Mouse (Mus musculus) telencephalon, adult 2 months (tissue): ENCODE data around the gene Snx27.

ENCODE experiments used
- DNase-seq: peaks from one replicate; pipeline ENCODE4 v3.0.0-alpha.2; 2011; ENCODE audit warnings: low read depth, low spot score

Snx27 gene

DNA sequence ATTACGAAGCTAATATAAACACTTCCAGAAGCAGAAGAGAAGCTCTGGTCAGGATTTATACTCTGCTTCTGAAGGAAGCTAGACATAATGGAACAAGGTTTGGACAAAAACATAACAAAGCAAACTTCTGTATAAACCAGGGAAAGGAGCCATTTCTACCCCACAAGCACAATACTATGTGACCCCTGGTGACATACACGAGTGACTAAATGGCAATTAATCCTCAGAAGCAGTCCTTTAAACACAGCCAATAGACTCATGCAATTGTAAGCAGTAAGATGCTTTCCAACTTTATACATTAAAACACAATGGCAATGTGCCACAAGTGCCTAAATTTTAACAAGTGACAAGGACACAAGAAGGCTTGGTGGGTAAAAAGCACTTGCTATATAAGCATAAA is 15.3 kb downstream of the Snx27 start:
- no peak for DNase-seq

GRCm38 (mm10) chr3:94565557-94565956 is 17.0 kb downstream of the Snx27 start:
- DNase-seq: no peak

GRCm38 (mm10) chr3:94565127-94565526 is 17.4 kb downstream of the Snx27 start:
- DNase-seq: no peak

GRCm38 (mm10) chr3:94564356-94565010 is 18.0 kb downstream of the Snx27 start:
- DNase-seq: no peak

DNA sequence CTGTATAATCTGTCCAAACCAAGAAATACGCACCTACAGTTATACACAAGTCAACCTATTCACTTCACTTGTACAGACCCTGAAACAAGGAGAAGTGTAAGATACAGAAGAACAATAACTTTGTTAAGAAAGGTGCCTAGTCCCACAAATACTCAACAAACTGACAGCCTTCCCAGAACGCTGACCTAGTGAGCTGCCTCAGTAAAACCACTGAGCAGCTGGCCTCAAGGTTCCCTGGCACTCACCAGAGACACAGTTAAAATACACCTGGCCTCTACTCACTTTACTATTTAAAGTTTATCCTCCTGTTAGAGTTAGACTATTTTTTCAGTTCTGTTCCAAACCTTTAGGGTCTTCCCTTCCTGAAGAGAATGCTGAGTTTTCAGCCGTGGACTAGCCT is 19.4 kb downstream of the Snx27 start:
- DNase-seq: no peak

- DNase-seq: no peak
These were observed 22.5 kb downstream of the Snx27 start for GRCm38 (mm10) chr3:94559931-94560429.

DNA sequence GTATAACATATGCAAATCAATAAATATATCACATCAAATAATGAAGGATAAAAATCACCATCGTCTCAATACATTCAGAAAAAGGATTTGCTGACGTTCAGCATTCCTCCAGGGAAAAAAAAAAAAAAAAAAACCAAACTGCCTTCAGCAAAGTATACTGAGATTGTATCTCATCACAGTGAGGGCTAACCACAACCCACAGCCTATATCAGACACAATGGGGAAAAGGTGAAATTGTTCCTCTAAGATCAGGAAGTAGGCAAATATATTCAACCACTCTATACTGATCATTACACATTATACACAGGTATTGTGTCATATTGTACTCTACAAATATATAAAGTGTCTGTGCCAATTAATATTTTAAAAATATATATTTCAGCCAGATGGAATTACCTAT is 33.5 kb downstream of the Snx27 start:
- no peak for DNase-seq

DNA sequence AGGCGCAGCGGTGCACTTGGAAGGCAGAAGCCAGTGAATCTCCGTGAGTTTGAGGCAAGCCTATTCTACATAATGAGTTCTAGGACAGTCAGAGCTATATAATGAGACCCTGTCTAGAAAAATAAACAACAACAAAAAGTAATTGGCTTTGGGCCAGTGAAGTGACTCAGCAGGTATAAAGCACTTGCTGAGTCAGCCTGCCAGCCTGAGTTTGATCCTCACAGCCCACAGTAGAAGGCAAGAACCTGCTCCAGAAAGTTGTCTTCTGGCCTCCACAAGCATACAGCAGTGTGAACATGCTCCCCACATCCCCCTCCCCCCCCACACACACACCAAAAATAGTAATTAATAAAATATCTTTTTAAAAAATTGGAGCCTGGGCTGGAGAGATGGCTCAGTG is 45.3 kb downstream of the Snx27 start:
- no peak for DNase-seq

GRCm38 (mm10) chr3:94533968-94534367 is 48.5 kb downstream of the Snx27 start:
- no peak for DNase-seq

DNA sequence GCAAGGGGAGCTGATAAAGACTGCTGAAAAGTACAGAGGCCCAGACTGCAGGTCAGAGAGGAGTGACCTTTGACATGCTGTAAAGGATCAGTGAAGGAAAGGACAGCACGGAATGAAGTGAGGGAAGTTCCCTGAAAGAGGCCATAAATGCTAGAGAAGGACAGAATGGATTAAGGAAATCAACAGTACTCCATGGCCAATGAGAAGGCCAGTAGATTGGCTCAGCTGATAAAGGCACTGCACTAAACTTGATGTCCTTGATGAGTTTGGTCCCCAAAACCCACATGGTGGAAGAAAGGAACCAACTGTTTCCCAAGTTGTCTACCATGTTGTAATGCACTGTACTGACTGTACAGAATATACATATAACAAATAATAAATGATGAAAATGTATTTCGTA is 55.8 kb downstream of the Snx27 start:
- DNase-seq: no peak

DNA sequence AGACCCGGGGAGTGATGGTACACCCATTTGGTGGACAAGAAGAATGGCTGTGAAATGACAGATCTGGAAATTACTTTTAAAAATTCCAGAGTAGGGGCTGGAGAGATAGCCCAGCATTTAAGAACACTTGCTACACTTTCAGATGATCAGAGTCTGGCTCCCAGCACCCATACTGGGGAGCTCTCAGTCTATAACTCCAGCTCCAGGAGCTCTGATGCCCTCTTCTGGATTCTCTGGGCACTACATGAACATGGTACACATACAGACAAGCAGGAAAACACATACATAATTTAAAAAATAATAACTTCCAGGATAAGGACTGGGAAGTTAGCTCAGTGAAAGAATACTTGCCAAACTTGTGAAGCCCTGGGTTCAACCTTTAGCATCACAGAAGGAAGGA is 75.9 kb downstream of the Snx27 start:
- no peak for DNase-seq

DNA sequence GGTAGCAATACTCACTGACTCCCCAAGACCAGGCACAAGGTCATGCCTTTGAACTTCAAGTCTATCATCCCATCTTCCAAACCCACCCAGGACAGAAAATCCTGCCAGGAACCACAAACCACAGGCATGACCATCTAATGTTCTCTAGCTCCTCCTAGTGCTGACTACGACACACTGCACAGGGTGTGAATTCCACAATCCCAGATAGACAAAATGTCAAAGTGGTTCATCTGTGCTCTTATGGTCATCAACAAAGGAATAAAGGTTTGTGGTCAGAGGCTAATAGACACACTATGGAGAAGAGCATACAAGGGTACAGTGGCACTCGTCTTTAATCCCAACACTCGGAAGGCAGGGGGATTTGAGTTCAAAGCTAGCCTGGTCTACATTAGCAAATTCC is 80.3 kb downstream of the Snx27 start:
- no peak for DNase-seq

- no peak for DNase-seq
These were observed 85.4 kb downstream of the Snx27 start for GRCm38 (mm10) chr3:94497162-94497561.

DNA sequence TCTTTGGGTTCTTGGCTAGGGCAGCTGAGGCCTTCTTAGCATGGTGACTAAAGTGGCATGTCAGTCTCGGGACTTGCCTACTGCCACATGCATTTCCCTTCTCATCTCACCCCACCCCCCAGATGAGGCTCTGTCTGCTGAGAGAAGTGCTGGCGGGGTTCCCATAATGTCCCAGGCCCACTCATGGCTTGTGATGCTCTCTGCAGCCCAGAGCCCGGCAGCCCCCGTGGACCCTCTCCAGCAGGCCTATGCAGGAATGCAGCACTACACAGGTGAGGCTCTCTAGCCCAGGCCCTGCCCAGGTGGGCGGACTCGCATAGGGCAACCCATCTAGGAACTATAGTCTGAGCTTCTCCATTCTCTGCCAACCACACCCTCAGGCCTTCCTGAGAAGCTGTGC is 94.9 kb downstream of the Snx27 start:
- DNase-seq: no peak

GRCm38 (mm10) chr3:94485922-94486321 is 96.6 kb downstream of the Snx27 start:
- no peak for DNase-seq

GRCm38 (mm10) chr3:94483790-94484439 is 98.6 kb downstream of the Snx27 start:
- DNase-seq: peak; percentile 94

DNA sequence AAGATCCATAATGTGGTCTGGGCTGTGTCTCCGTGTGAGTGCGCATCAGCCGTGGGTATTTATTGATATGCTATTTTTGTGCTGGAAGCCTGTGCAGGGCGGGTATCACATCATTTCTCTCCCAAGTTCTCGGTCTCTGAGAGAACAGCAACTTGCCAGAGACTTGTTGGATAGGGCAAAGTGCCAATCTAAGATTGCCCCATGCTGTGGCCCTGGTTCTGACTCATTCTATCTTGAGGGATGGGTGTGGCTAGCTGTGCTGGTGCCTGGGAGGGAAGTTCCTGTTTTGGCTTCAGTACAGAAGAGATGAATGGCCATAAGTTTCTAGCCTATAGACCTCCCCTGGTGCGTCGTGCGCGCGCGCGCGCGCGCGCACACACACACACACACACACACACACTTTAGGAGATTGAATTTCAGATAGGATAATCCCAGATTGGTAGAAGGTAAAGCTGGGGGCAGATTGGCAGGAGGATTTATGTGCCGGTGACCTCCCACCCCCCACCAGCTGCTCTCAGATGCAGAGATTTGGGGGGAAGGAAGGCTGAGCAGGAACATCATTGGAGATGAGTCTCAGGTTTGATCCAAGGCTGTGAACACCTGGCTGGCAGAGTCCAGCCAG is 99.6 kb downstream of the Snx27 start:
- DNase-seq: no peak

- DNase-seq: no peak
These were observed 101.1 kb downstream of the Snx27 start for GRCm38 (mm10) chr3:94481429-94481828.

GRCm38 (mm10) chr3:94480291-94480884 is 102.1 kb downstream of the Snx27 start, which contains the start of gene Riiad1:
Gene Riiad1, minus strand, starts transcription at chr3:94480341.
- DNase-seq: no peak

GRCm38 (mm10) chr3:94479564-94479963 is 103.0 kb downstream of the Snx27 start:
- no peak for DNase-seq

DNA sequence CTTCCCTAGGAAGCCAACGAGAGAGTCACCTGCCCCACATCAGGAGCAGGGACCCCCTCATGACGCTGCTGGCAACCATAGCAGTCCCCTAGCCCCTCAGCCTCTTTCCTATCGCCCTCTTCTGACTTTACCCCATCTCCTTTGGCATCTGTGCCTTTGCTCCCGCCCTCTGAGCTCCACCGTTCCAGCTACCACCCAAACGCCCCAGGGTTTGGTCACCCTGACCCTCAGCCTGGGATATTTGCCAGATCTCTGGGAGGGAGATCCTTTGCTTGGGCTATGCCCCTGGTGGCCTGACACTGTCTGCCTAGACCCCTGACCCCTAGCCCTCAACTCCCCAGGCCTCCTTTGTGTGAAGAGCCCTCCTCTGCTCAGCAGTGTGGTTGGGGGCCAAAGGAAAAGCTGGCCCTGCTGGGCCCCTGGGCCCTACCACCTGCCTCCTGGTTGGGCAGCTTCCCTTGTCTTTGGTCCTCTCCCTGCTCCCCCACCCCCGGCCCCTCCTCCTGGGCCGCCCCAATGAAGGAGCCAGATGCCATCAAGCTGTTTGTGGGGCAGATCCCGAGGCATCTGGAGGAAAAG is 103.8 kb downstream of the Snx27 start:
- DNase-seq: no peak

DNA sequence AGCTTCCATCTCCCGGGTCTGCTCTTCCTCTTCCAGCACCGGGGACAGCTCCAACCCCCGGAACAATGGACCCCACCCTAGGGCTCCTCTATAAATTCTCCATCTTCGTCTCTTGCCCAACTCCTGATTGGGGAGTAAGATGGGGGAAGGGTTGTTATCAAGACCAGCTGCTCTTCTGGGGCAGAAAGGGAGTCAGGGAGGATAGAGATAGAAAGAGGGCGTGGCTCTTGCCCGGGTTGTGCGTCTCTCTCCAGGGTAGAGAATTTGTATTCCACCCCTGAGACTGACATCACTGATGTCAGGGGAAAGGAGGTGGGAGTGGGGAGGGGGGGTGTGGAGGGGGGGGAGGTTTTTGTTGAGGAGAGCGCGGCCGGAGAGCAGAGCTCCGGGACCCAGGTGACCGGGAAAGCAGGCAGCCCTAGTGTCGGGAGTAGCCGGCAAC is 104.5 kb downstream of the Snx27 start, which contains the start of gene Celf3:
Celf3 (plus strand) TSS at position 315 of the 442 bp plus-strand sequence.
- DNase-seq: peak; percentile 92
